Mouse (Mus musculus): ENCODE measurements around the gene Trmt44. TPM values are rescaled to one million over a fixed set of nuclear protein-coding genes. Genes with fewer than 3 reads are reported as not detected.

Gene Trmt44
- total and polyA plus RNA-seq, 3 experiments: 14.3 to 16.6 TPM; not detected in 1

GRCm38 (mm10) chr5:35563449-35563848 lies 11.4 kb downstream of the Trmt44 start:
- H3K4me3 ChIP-seq (ENCODE audit: control insufficient read depth in 1 of 2, insufficient read depth in 1 of 2, low read depth in 2 of 2, low read length in 2 of 2): no peak overlapping the region
- peak; percentile 61 for TF ChIP-seq SMC3 (IDR thresholded peaks at IDR 0.05; ENCODE audit: low read depth, low read length)
- peak; percentile 25 for TF ChIP-seq RAD21 (IDR thresholded peaks at IDR 0.05; ENCODE audit: low read depth, low read length)
- TF ChIP-seq MAX (IDR thresholded peaks at IDR 0.05; ENCODE audit: low read length): no peak
- TF ChIP-seq RCOR1 (IDR thresholded peaks at IDR 0.05; ENCODE audit: low read depth, low read length): no peak
- TF ChIP-seq USF2 (IDR thresholded peaks at IDR 0.05; ENCODE audit: borderline replicate concordance in 1 of 2, insufficient read depth in 1 of 2, low read depth in 1 of 2, low read length in 2 of 2): no peak
- no peak for TF ChIP-seq HCFC1 (IDR thresholded peaks at IDR 0.05; ENCODE audit: low read depth, low read length)
- TF ChIP-seq MAFK (IDR thresholded peaks at IDR 0.05; ENCODE audit: borderline replicate concordance, low read depth, low read length): no peak
- peak; percentile 90 to 99 (median 97) for TF ChIP-seq CTCF (IDR thresholded peaks at IDR 0.05 in 2 of 3, conservative IDR thresholded peaks at IDR 0.05 in 1 of 3; ENCODE audit: control insufficient read depth in 1 of 3, insufficient read depth in 1 of 3, low read depth in 2 of 3, low read length in 3 of 3, poor library complexity in 1 of 3, severe bottlenecking in 1 of 3)
- peak; percentile 13; the same call in 1 of the 2 replicates for TF ChIP-seq ZC3H11A (IDR thresholded peaks at IDR 0.05; ENCODE audit: low read depth, low read length)
- no peak for TF ChIP-seq ZMIZ1 (IDR thresholded peaks at IDR 0.05; ENCODE audit: low read depth, low read length)
- no peak for TF ChIP-seq CHD2 (IDR thresholded peaks at IDR 0.05; ENCODE audit: low read length)
- no peak for TF ChIP-seq ZNF384 (IDR thresholded peaks at IDR 0.05; ENCODE audit: low read depth, low read length)
- H3K4me1 ChIP-seq (ENCODE audit: control insufficient read depth in 1 of 2, insufficient read depth in 2 of 2, low read length in 2 of 2): peaks cover 0 to 19% of the 10 kb centered on the region in 2 experiments; a peak in 2 of 4 replicates
- no peak overlapping the region for H3K27ac ChIP-seq (ENCODE audit: control insufficient read depth, low read depth, low read length)
- 0 out of 2 replicates have a peak, but pooled peaks cover 1% of the 10 kb centered on the region for H3K79me2 ChIP-seq (ENCODE audit: control insufficient read depth, insufficient read depth, low read length, poor library complexity)
- peaks cover 10 to 18% of the 10 kb centered on the region in 2 experiments for H3K36me3 ChIP-seq (ENCODE audit: control insufficient read depth in 1 of 2, insufficient read depth in 2 of 2, low read length in 2 of 2)
- peak; percentile 83 for DNase-seq (ENCODE audit: low read depth, low spot score)
- H3K9ac ChIP-seq (ENCODE audit: control insufficient read depth, low read depth, low read length, poor library complexity, severe bottlenecking): no peak overlapping the region
- H3K9me3 ChIP-seq (replicated peaks; ENCODE audit: insufficient read depth, low read length): no peaks in the 10 kb centered on the region
- no peaks in the 10 kb centered on the region for H3K27me3 ChIP-seq (ENCODE audit: control insufficient read depth in 1 of 2, insufficient read depth in 2 of 2, low read length in 2 of 2)

- Histone ChIP-seq H3K9ac (ENCODE audit: control insufficient read depth, low read depth, low read length, poor library complexity, severe bottlenecking) (no peak overlapping the region), H3K4me3 (ENCODE audit: control insufficient read depth in 1 of 2, insufficient read depth in 1 of 2, low read depth in 2 of 2, low read length in 2 of 2) (no peak overlapping the region), H3K9me3 (replicated peaks; ENCODE audit: insufficient read depth, low read length) (no peaks in the 10 kb centered on the region), H3K79me2 (ENCODE audit: control insufficient read depth, insufficient read depth, low read length, poor library complexity) (0 out of 2 replicates have a peak, but pooled peaks cover 1% of the 10 kb centered on the region), H3K27me3 (ENCODE audit: control insufficient read depth in 1 of 2, insufficient read depth in 2 of 2, low read length in 2 of 2) (no peaks in the 10 kb centered on the region), H3K4me1 (ENCODE audit: control insufficient read depth in 1 of 2, insufficient read depth in 2 of 2, low read length in 2 of 2) (peaks cover 0 to 19% of the 10 kb centered on the region in 2 experiments; a peak in 2 of 4 replicates), H3K27ac (ENCODE audit: control insufficient read depth, low read depth, low read length) (no peak overlapping the region), H3K36me3 (ENCODE audit: control insufficient read depth in 1 of 2, insufficient read depth in 2 of 2, low read length in 2 of 2) (peaks cover 10 to 15% of the 10 kb centered on the region in 2 experiments)
- no peak for DNase-seq (ENCODE audit: low read depth, low spot score)
- TF ChIP-seq MYC (IDR thresholded peaks at IDR 0.05; ENCODE audit: low read depth, low read length): no peak
- no peak for TF ChIP-seq ELF1 (IDR thresholded peaks at IDR 0.05; ENCODE audit: low read depth, low read length)
- no peak for TF ChIP-seq SMC3 (IDR thresholded peaks at IDR 0.05; ENCODE audit: low read depth, low read length)
Measured at GRCm38 (mm10) chr5:35562616-35563015, 12.3 kb downstream of the Trmt44 start.

GRCm38 (mm10) chr5:35559447-35559846 lies 15.4 kb downstream of the Trmt44 start:
- no peaks in the 10 kb centered on the region for H3K27me3 ChIP-seq (ENCODE audit: control insufficient read depth in 1 of 2, insufficient read depth in 2 of 2, low read length in 2 of 2)
- peaks cover 11 to 16% of the 10 kb centered on the region in 2 experiments for H3K36me3 ChIP-seq (ENCODE audit: control insufficient read depth in 1 of 2, insufficient read depth in 2 of 2, low read length in 2 of 2)
- peaks cover 2 to 25% of the 10 kb centered on the region in 2 experiments for H3K4me1 ChIP-seq (ENCODE audit: control insufficient read depth in 1 of 2, insufficient read depth in 2 of 2, low read length in 2 of 2)
- peak; percentile 59 for DNase-seq (ENCODE audit: low read depth, low spot score)
- H3K4me3 ChIP-seq (ENCODE audit: control insufficient read depth in 1 of 2, insufficient read depth in 1 of 2, low read depth in 2 of 2, low read length in 2 of 2): no peak overlapping the region
- no peak overlapping the region for H3K9ac ChIP-seq (ENCODE audit: control insufficient read depth, low read depth, low read length, poor library complexity, severe bottlenecking)
- H3K27ac ChIP-seq (ENCODE audit: control insufficient read depth, low read depth, low read length): peak overlapping the region; percentile 59
- H3K9me3 ChIP-seq (replicated peaks; ENCODE audit: insufficient read depth, low read length): no peaks in the 10 kb centered on the region
- 0 out of 2 replicates have a peak, but pooled peaks cover 1% of the 10 kb centered on the region for H3K79me2 ChIP-seq (ENCODE audit: control insufficient read depth, insufficient read depth, low read length, poor library complexity)
- TF ChIP-seq RCOR1 (IDR thresholded peaks at IDR 0.05; ENCODE audit: low read depth, low read length) (peak; percentile 77), MAX (IDR thresholded peaks at IDR 0.05; ENCODE audit: low read length) (peak; percentile 68; the same call in 1 of the 2 replicates), GATA1 (IDR thresholded peaks at IDR 0.05; ENCODE audit: low read depth, low read length) (peak; percentile 59), SMC3 (IDR thresholded peaks at IDR 0.05; ENCODE audit: low read depth, low read length) (no peak), TCF12 (IDR thresholded peaks at IDR 0.05; ENCODE audit: low read depth, low read length) (0 out of 2 replicates have a peak, but pooled peaks have one; percentile 38), EP300 (IDR thresholded peaks at IDR 0.05; ENCODE audit: low read depth in 1 of 2, low read length in 2 of 2) (peak; percentile 34 to 51; a peak in 3 of 4 replicates), TBP (IDR thresholded peaks at IDR 0.05; ENCODE audit: low read depth, low read length) (no peak), ETS1 (IDR thresholded peaks at IDR 0.05; ENCODE audit: low read depth, low read length) (peak; percentile 61), BHLHE40 (IDR thresholded peaks at IDR 0.05; ENCODE audit: borderline replicate concordance, low read depth, low read length) (peak; percentile 93), SIN3A (IDR thresholded peaks at IDR 0.05; ENCODE audit: low read length) (peak; percentile 56; the same call in 1 of the 2 replicates), NRF1 (IDR thresholded peaks at IDR 0.05; ENCODE audit: insufficient read depth, low read depth, low read length, poor library complexity, severe bottlenecking) (no peak), MYC (IDR thresholded peaks at IDR 0.05; ENCODE audit: low read depth, low read length) (0 out of 2 replicates have a peak, but pooled peaks have one; percentile 32), E2F4 (IDR thresholded peaks at IDR 0.05; ENCODE audit: borderline replicate concordance, low read depth, low read length) (no peak), USF1 (IDR thresholded peaks at IDR 0.05; ENCODE audit: low read depth, low read length) (peak; percentile 90), USF2 (IDR thresholded peaks at IDR 0.05; ENCODE audit: borderline replicate concordance in 1 of 2, insufficient read depth in 1 of 2, low read depth in 1 of 2, low read length in 2 of 2) (peak in 1 of 2 experiments; percentile 50; a peak in 1 of 4 replicates)

All from MEL (cell line).